Mouse (Mus musculus) large intestine, adult 2 months (tissue): ENCODE results near the gene Krt6b. TPM values are rescaled to one million over a fixed set of nuclear protein-coding genes. Genes with fewer than 3 reads are reported as not detected.
"Not testable (repeated sequence)": the region's sequence is repeated elsewhere in the genome, so short reads cannot be mapped to it uniquely, and the experiment has no call there.

Experiments
- DNase-seq: peaks from one replicate; pipeline ENCODE4 v3.0.0-alpha.2; 2012; ENCODE audit warnings: low read depth, low spot score
- WGBS: fragments of 180-500 bp; shearing (Covaris S2); methylation state at CpG from one replicate; pipeline ENCODE4 v1.1.7; 2018; 5-methylcytosine and 5-hydroxymethylcytosine counted together
- polyA plus RNA-seq: library from polyadenylated mRNA; depleted of rRNA; stranded (reverse); fragments of >200 nt; gene quantifications from 2 replicates; pipeline ENCODE4 v1.2.3, GENCODE M21; 2012; rRNA removed

Gene Krt6b
- polyA plus RNA-seq = not detected in 2 replicates

DNA sequence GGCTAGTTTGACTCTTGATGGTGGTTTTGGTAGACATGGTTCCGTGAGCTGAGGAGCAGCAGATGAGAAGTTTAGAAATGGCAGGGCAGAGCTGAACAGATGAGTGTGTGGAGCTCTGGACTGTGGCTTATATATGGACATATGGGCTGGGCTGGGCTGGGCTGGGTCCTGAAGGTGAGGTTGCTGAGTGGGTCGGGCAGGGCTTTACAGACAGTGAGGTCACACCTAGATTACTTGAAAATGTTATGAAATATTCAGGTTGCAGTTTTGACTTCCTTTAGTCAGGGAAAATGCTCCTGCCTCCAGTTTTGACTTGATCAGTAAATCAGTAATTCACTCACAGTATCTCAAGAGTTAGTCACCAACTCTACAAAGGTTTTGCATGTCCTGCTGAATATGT is at the start of gene Krt6b:
TSS of gene Krt6b (minus strand) at position 101 of the 400 bp plus-strand sequence.
- 54% methylated on average over 2 of the region's 2 CpGs for WGBS
- no peak for DNase-seq

DNA sequence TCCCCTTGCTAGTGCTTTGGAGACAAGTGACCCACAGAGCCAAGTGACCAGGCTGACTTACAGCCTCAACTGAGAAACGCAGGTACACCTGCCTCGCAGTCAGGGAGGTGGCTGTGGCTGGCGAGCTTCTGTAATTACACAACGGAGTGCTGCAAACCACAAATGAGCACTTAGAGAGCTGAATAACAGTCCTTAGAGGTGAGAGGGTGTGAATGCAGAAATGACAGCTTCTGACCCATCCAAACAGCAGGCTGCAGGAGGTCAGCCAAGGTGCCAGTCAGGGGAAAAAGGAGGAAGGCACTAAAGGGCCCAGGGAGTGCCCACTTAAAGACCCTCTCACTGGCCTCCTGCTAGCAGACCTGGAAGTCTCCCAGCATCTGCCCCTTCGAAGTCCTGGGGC is 44.6 kb upstream of the Krt6b start:
- 31% methylated on average over 5 of the region's 5 CpGs for WGBS
- DNase-seq = no peak

DNA sequence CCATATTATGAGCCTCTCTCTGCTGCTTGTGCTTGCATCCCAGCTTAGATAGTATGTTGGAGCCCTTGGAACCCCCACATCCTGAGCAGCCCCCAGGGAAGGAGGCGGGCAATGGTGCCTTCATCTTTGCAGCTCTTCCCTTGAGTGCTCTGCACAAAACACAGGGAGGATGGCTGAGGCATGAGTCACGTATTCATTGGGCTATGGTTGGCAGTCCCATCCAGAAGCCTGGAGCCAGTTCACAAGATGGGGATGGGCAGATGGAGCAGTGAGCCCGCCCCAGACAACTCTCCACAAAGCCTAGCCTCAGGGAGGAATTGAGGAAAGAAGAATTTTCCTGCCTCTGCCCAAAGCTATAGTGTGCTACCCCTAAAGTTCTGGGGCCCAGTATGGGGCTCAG is 35.7 kb upstream of the Krt6b start:
- WGBS = 68% methylated on average over 3 of the region's 3 CpGs

DNA sequence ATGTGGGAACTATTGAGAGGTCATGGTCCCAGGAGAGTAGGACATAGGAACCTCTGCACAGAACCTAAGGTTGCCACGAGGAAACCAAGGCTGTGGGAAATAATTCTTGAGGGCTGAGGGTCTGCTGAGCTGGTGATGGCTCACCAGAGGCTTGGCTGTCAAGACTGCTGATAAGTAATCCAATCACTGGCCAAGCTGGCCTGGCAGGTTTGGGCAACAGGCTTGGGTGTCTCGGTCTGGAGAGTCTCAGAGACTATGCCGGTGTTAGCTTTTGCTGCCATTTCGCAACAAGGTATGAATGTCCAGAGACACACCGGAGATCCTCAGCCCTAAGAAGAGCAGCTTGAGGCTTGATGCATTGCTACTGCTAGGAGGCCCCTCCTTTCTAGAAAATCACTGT is 34.3 kb upstream of the Krt6b start:
- 41% methylated on average over 5 of the region's 5 CpGs for WGBS
- no peak for DNase-seq

More for the DNA sequence above, 35.7 kb upstream of the Krt6b start:
- DNase-seq = no peak

DNA sequence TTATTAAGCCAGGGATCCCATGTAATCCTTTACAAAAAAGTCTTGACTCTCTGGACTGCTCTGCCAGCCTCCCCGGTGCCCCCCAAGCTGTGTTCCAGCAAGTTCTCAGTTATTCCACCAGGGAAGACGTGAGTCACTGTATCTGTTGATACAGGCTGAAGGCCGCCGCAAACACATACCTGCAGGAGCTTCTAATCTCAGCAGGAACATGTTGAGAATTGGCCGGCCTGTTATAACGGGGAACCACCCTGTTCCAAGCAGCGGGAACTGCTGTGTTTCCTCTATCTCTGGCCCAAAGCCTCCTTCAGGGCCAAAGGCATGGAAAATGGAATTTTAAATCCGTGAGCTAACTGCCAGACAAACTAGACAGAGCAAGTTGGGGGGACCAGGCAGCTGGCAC is 33.6 kb upstream of the Krt6b start:
- DNase-seq = no peak
- WGBS = 51% methylated on average over 8 of the region's 8 CpGs

DNA sequence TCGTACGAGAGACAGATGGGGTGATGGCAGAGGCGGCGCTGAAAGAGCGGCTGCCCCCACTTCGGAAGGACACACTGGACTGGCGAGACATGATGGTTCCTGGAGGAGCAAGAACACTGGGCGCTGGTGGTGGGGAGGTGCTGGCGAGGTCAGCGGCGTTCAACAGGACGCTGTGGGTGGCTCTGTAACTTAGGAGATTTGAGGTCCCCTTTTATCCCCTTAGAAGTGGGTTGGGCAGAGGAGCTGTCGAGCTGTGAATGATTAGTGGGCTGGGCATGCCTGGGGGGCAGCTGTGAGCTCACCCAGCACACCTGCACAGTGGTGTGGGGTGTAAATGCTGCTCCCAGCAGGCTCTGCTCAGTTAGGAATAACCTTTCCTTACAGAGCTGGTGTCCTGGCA is 32.6 kb upstream of the Krt6b start, which contains the start of gene Krt5:
TSS of gene Krt5 (minus strand) at position 179 of the 400 bp plus-strand sequence.
- 69% methylated on average over 13 of the region's 13 CpGs for WGBS
- no peak for DNase-seq

DNA sequence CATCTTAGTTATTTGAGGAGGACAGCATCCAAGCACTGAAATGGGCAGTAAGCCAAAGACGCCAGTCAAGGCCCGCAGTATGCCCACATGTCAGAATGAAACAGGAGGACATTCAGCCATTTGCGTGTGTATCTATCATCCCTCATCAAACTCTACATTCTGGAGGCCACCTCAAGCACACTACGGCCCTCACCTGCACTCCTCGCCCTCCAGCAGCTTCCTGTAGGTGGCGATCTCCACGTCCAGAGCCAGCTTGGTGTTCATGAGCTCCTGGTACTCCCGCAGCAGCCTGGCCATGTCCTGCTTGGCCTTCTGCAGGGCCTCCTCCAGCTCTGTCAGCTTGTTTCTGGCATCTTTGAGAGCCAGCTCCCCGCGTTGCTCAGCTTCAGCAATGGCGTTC is 28.6 kb upstream of the Krt6b start:
- no peak for DNase-seq
- WGBS = 66% methylated on average over 11 of the region's 11 CpGs

DNA sequence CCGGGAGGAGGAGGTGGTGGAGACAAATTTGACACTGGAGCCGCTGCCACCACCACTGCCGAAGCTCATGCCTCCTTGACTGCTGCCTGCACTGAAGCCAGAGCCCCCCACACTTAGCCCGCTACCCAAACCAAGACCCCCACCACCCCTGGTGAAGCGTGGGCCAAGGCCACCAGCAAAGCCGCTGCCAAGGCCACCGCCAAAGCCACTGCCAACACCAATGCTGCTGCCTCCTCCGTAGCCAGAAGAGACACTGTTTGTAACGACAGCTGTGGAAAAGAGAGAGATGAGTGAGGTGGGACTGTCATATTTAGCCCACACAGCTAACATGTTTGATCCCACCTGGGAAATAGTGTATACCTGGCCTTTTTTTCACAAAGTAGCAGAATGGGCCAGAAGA is 27.4 kb upstream of the Krt6b start:
- WGBS = 83% methylated on average over 9 of the region's 9 CpGs
- no peak for DNase-seq

DNA sequence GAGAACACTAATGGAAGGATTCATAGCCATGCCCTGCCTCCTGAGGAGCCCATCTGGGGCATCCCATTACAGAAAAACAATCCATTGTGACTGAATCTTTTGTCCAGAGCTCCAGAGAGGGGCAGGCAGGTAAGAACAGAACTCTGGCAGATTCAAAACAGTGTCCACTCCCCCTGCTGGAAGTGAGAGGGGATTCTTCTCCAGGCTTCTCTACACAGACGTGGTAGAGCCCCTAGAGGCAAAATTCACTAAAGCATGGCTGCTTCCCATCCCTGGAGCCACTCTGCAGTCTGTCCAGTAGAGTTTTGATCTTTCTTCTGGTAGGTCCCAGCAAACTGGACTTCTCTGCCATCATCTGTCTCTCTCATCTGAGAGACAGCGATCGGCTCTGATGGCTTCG is 24.0 kb upstream of the Krt6b start:
- 71% methylated on average over 4 of the region's 4 CpGs for WGBS
- DNase-seq = no peak

DNA sequence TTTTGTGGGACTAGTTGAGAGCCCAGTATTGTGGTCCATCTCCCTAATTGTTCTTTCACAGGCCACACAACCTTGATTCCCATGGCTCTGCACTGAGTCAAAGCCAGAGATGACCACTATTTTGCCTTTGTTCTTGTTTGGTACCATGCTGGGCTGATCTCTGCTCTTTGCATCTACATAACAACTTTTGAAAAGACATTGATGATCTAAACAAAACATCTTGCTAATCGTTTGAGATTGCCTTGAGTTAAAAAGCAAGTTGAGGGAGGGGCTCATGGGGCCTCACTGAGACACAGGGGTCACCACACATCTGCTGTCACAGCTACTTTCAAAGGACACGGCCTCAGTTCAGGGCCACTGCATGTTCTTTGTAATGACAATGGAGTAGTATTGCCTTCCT is 22.3 kb upstream of the Krt6b start:
- WGBS = 45% methylated on average over 2 of the region's 2 CpGs
- DNase-seq = no peak

DNA sequence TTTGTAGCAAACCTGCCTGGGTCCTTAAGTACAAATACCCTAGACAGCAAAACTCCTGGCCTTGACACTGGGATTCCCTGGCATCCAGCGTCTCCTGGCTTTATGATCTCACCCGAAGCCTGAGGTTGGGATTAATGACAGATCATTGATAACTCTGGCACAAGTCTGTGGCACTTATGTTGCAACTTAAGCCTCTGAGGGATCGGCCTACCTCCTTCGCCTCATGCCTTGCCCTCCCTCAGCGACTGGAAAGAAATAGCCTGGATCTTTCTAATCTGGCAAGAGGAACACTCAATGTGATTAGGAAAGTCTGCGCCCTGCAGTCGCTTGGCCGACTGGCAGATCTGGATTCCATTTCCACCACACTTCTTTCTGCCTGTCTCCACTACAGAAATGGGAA is 19.8 kb upstream of the Krt6b start:
- WGBS = 80% methylated on average over 8 of the region's 8 CpGs

DNA sequence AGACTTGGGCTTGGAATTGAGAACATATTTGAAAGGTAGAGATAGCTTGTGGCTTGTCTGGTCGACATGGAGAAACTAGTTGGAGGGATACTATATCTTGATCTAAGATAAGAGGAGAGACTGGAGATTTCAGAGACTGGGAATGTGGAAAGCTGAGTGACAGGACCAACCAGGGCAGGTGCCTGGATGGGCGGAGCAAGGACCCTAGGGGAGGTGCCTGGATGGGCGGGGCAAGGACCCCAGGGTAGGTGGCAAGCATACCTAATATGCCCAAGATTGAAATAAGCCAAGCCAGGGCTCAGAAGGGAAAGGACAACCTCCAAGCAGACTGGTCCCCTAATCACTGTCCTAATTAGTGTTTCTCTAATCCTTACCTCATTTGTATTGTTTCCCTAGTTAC is 19.1 kb upstream of the Krt6b start:
- WGBS = 25% methylated on average over 3 of the region's 3 CpGs
- no peak for DNase-seq

More for the DNA sequence above, 19.8 kb upstream of the Krt6b start:
- no peak for DNase-seq

DNA sequence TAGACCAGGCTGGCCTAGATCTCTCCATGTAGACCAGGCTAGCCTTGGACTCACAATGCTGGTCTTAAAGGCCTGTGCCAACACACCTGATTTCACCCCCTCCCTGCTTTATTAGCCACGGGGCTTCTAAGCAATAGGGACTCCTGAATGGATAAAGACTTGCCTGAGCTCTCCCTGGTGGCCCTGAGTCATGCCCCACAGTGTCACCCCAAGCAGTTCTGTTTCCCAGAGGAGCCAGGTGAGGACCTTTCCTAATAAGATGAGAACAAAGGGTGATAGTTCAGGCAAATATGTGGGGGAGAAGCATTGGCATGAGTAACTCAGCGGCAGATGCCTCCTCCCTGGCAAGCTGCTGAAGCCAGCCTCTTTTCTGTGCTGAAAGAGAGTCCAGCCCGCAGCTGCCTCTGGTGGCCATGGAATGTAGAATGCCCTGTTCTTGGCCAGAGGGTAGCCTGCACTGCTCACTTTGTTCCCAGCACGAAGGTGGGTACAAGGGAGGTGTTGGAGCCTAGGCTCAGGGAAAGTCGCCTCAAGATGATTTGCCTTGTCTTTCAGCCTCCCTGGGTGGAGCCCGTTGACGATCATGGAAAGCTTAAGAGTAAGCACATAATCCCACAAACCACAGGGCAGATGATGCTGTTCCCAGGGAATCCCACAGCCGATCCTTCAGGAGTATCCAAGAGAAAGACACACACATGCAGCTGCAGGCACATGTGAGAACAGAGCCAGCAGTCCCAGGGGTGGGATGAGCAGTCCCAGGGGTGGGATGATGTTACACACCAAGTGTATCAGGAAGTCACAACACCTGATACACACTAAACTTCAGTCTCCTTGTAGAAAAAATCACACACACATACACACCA is 17.5 kb upstream of the Krt6b start:
- no peak for DNase-seq
- 62% methylated on average over 8 of the region's 8 CpGs for WGBS

DNA sequence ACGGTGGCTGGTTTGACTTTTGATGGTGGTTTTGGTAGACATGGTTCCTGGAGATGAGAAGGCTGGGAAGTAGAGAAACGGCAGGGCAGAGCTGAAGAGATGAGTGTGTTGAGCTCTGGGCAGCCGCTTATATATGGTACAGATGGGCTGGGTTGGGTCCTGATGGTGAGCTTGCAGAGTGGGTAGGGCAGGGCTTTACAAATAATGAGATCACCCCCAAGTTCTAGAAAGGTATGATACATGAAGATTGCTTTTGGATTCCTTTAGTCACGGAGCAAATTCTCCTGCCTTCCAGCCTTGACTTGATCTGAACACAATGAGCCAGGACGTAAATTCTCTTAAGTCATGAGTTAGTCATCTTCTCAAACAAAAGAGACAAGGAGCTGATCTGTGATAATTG is 14.1 kb upstream of the Krt6b start, which contains the start of gene Krt6a:
TSS of gene Krt6a (minus strand) at position 101 of the 400 bp plus-strand sequence.
- no peak for DNase-seq
- WGBS = 51% methylated on average over 5 of the region's 5 CpGs

DNA sequence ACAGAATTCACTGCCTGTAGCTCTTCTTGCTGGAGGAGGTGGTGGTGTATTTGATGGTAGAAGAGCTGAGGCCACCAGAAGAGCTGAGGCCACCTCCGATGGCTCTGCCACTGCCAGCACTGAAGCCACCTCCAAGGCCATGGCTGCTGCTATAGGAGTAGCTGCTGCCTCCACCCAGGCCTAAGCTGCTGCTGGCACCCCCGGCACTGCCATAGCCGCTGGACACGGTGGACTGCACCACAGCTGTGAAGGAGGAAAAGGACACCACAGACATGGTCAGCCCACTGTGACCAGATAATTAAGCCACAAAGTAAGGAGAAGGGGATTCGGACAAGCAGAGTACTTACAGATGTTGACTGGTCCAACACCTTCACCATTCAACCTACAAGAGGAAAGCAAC is 10.4 kb upstream of the Krt6b start:
- DNase-seq = not testable (repeated sequence)
- 96% methylated on average over 5 of the region's 5 CpGs for WGBS

DNA sequence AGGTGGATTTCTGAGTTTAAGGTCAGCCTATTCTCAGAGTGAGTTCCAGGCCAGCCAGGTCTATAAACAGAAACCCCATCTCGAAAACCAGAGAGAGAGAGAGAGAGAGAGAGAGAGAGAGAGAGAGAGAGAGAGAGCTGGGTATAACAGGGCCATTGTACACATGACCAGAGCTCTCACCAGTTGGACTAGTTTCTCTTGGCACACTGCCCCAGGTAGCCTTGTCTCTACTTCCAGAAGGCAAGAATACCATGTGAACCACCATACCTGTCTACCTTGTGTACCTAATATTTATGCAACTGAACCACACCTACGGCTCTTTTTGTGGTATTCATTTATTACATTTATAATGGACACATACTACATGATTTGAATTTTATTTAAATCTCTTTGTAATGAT is 8.1 kb upstream of the Krt6b start:
- WGBS = 37% methylated on average over 2 of the region's 2 CpGs
- DNase-seq = no peak

DNA sequence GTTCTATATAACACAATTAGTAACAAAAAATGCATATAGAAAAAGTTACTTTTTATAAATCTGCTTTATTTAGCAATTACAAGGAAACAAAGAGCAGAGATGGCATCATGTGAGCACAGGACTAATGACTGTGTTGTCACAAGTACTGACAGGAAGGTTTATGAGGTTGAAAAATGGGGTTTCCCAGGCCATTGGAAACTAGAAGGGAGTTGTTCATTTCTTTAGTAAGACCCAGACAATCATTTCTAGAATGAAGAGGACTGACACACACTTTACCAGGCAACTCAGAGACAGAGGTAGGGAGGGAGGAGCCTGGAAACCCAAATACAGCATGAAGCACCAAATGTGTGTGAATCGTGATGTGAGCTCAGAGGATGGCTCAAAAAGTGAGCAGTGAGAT is 4.1 kb downstream of the Krt6b start:
- no peak for DNase-seq
- WGBS = 60% methylated on average over 1 of the region's 1 CpGs

DNA sequence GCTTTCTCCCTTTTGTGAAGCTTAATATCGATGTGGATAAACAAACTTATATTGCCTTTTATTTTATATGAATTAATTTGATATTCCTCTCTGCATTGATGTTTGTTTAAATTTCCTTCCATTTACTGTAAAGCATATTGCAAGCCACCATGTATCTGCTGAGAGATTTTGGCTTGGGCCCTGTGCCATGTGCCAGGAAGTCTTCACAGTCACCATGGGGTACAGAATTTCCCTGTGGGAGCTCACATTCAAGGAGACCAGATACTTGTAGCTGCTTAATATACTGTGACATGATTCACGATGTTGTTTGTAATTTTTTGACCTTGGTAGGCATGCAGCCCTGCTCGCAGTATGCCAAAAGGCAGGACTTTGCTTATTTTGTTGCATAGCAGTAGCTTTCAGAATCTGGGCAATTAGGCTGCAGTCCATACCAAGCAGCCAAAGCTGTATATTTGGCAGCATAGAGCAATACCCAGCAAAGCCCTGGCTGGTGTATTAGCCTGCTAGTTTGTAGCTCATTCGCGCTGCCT is 27.3 kb downstream of the Krt6b start:
- no peak for DNase-seq
- WGBS = 86% methylated on average over 5 of the region's 5 CpGs

DNA sequence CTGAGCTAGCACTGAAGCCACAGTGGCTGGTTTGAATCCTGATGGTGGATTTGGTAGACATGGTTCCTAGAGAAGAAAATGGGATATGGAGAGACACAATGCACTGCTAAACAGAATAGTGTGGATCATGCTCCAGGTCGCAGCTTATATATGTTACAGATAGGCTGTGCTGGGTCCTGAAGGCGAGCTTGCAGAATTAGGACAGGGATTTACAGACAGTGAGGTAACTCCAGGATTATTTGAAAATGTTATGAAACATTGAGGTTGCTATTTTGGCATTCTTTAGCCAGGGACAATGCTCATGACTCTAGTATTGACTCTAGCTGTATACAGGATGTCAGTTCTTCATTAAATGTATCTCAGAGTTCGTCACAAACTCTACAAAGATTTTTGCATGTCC is 32.8 kb downstream of the Krt6b start, which contains the start of gene Gm5478:
TSS of gene Gm5478 (minus strand) at position 101 of the 400 bp plus-strand sequence.
- 71% methylated on average over 3 of the region's 3 CpGs for WGBS
- DNase-seq = no peak

DNA sequence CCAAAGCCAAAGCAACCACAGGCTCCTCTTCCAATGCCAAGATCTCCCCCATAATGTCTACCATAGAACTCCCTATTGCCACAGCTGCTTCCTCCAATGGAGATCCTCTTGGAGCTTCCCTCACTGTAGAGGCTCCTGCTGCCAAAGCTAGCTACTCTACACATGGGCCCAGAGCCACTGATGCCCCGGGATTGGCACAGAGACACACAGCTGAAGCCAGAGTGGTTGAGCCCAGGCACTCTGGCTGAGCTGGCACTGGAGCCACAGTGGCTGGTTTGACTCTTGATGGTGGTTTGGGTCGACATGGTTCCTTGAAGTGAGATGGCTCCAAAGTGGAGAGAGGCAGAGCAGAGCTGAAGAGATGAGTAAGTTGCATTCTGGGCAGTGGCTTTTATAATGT is 52.2 kb downstream of the Krt6b start, which contains the start of gene Gm5414:
TSS of gene Gm5414 (minus strand) at position 305 of the 400 bp plus-strand sequence.
- DNase-seq = no peak
- WGBS = 61% methylated on average over 2 of the region's 2 CpGs
